Mouse (Mus musculus) testis, adult 10 weeks (tissue): ENCODE measurements around the gene Cyp2j12. TPM values are rescaled to one million over a fixed set of nuclear protein-coding genes. Genes with fewer than 3 reads are reported as not detected.

ENCODE experiments used
- polyA plus RNA-seq: library from polyadenylated mRNA; stranded (reverse); fragments of 350-450 nt; fragmentation: Illumina TruSeq; extraction: RNeasy Lipid Tissue Mini Kit (QIAGEN cat#74804); gene quantifications from one replicate; pipeline ENCODE4 v1.2.3, GENCODE M21; 2014; ENCODE audit warnings: low read depth, low replicate concordance

Gene Cyp2j12
- not detected for polyA plus RNA-seq

GRCm38 (mm10) chr4:96140732-96141467 is at the start of gene Cyp2j12:
Gene Cyp2j12 (minus strand): TSS chr4:96141152.

GRCm38 (mm10) chr4:96077261-96078125 is 63.5 kb downstream of the Cyp2j12 start, which contains the start of gene Cyp2j13:
Gene Cyp2j13 (minus strand): TSS chr4:96077546.

Other genes starting within 250 kb of the Cyp2j12 start
- 1,364 TPM for gene Hook1, start 173.9 kb downstream of the Cyp2j12 start, polyA plus RNA-seq
- 0.14 TPM for gene Cyp2j13, start 63.6 kb downstream of the Cyp2j12 start, polyA plus RNA-seq
- not detected for gene Cyp2j7, start 95.5 kb upstream of the Cyp2j12 start, polyA plus RNA-seq
- 0.17 TPM for gene Cyp2j11, start 207.5 kb upstream of the Cyp2j12 start, polyA plus RNA-seq